Mouse (Mus musculus) CH12.LX (cell line): ENCODE data around the gene Agrp. TPM values are rescaled to one million over a fixed set of nuclear protein-coding genes. Genes with fewer than 3 reads are reported as not detected.

Experiments used
- DNase-seq: peaks from one replicate; pipeline ENCODE4 v3.0.0-alpha.2; 2013; ENCODE audit errors: extremely low read depth
- H3K27ac ChIP-seq: 2 replicates; pipeline ENCODE4 v1.5.1; 2012; ENCODE audit warnings: low read depth, mild to moderate bottlenecking, control low read depth, moderate library complexity; ENCODE audit not compliant: insufficient read depth
- H3K27me3 ChIP-seq: replicated peaks from 2 replicates; pipeline ENCODE3; 2012; ENCODE audit warnings: inconsistent platforms
- H3K36me3 ChIP-seq, 2 experiments: replicated peaks in 1 of 2; 2 replicates each; pipeline versions ENCODE3 to v1.6.1; 2012; ENCODE audit warnings: inconsistent platforms in 1 of 2, low read length in 1 of 2, mild to moderate bottlenecking in 1 of 2, mixed read lengths in 1 of 2, moderate library complexity in 1 of 2; ENCODE audit not compliant: control insufficient read depth in 1 of 2, insufficient read depth in 1 of 2
- H3K4me1 ChIP-seq, 2 experiments: 2 replicates each; pipeline ENCODE4 v1.6.1; 2012; ENCODE audit warnings: inconsistent platforms in 1 of 2, moderate library complexity in 1 of 2; ENCODE audit not compliant: insufficient read depth in 2 of 2, control insufficient read depth in 1 of 2
- H3K4me2 ChIP-seq: 2 replicates; pipeline ENCODE4 v1.6.1; 2012; ENCODE audit warnings: low read depth, mild to moderate bottlenecking, control low read depth; ENCODE audit not compliant: poor library complexity, insufficient read depth, severe bottlenecking
- H3K4me3 ChIP-seq, 3 experiments: fragments of 150-350 bp in 1 of 3; sonication (generic) in 1 of 3; replicated peaks in 1 of 3; 2 replicates each; pipeline versions ENCODE3 to v1.5.1; 2011 to 2012; ENCODE audit warnings: low read depth in 2 of 3, low read length in 2 of 3, mild to moderate bottlenecking in 2 of 3, moderate library complexity in 2 of 3, control low read depth in 1 of 3, improper control_type of control experiment in 1 of 3, inconsistent platforms in 1 of 3, mixed read lengths in 1 of 3; ENCODE audit not compliant: poor library complexity in 1 of 3
- H3K79me2 ChIP-seq: replicated peaks from 2 replicates; pipeline ENCODE4 v1.6.1; 2012; ENCODE audit warnings: mild to moderate bottlenecking, moderate library complexity; ENCODE audit not compliant: control insufficient read depth, poor library complexity, insufficient read depth, severe bottlenecking; ENCODE audit errors: extremely low read depth
- H3K9ac ChIP-seq: 2 replicates; pipeline ENCODE4 v1.6.1; 2012; ENCODE audit warnings: low read depth, mild to moderate bottlenecking, control low read depth, moderate library complexity; ENCODE audit not compliant: insufficient read depth
- H3K9me3 ChIP-seq: replicated peaks from 2 replicates; pipeline ENCODE3; 2012; ENCODE audit warnings: low read length, inconsistent platforms, mixed read lengths
- ETS1 ChIP-seq: conservative IDR thresholded peaks from 2 replicates; pipeline ENCODE4 v1.6.1; 2012; ENCODE audit warnings: low read depth, mild to moderate bottlenecking, inconsistent platforms, low read length, improper control_type of control experiment, moderate library complexity
- GABPA ChIP-seq: IDR thresholded peaks from 2 replicates; pipeline ENCODE4 v1.6.1; 2012; ENCODE audit warnings: low read depth, low read length, improper control_type of control experiment, inconsistent platforms; ENCODE audit not compliant: insufficient replicate concordance
- IRF4 ChIP-seq: IDR thresholded peaks from 2 replicates; pipeline ENCODE4 v1.6.1; 2014; ENCODE audit warnings: low read depth, mild to moderate bottlenecking, inconsistent platforms, low read length, improper control_type of control experiment
- KAT2A ChIP-seq: IDR thresholded peaks from 2 replicates; pipeline ENCODE4 v1.6.1; 2012; ENCODE audit warnings: low read length, improper control_type of control experiment, inconsistent platforms; ENCODE audit not compliant: insufficient replicate concordance
- MAX ChIP-seq: IDR thresholded peaks from 2 replicates; pipeline ENCODE4 v1.6.1; 2011; ENCODE audit warnings: low read length, improper control_type of control experiment
- MEF2A ChIP-seq: IDR thresholded peaks from 2 replicates; pipeline ENCODE4 v1.6.1; 2014; ENCODE audit warnings: low read depth, mild to moderate bottlenecking, inconsistent platforms, low read length, improper control_type of control experiment, borderline replicate concordance
- MXI1 ChIP-seq: IDR thresholded peaks from 2 replicates; pipeline ENCODE4 v1.6.1; 2011; ENCODE audit warnings: mild to moderate bottlenecking, low read depth, low read length, improper control_type of control experiment
- MYC ChIP-seq: IDR thresholded peaks from 2 replicates; pipeline ENCODE4 v1.6.1; 2011; ENCODE audit warnings: low read depth, mild to moderate bottlenecking, improper control_type of control experiment, low read length
- NRF1 ChIP-seq: IDR thresholded peaks from 2 replicates; pipeline ENCODE4 v1.6.1; 2014; ENCODE audit warnings: low read depth, mild to moderate bottlenecking, inconsistent platforms, low read length, improper control_type of control experiment, moderate library complexity
- PAX5 ChIP-seq: IDR thresholded peaks from 2 replicates; pipeline ENCODE4 v1.6.1; 2012; ENCODE audit warnings: low read length, inconsistent platforms, mixed read lengths
- POLR2AphosphoS2 ChIP-seq: IDR thresholded peaks from 2 replicates; pipeline ENCODE4 v1.6.1; 2011; ENCODE audit warnings: low read depth, low read length, improper control_type of control experiment
- RAD21 ChIP-seq: IDR thresholded peaks from 2 replicates; pipeline ENCODE4 v1.6.1; 2011; ENCODE audit warnings: low read depth, mild to moderate bottlenecking, low read length, improper control_type of control experiment, moderate library complexity
- RCOR1 ChIP-seq: conservative IDR thresholded peaks from 2 replicates; pipeline ENCODE4 v1.6.1; 2012; ENCODE audit warnings: low read depth, mild to moderate bottlenecking, inconsistent platforms, low read length, improper control_type of control experiment
- SIN3A ChIP-seq: IDR thresholded peaks from 2 replicates; pipeline ENCODE4 v1.6.1; 2012; ENCODE audit warnings: low read length, improper control_type of control experiment, inconsistent platforms
- UBTF ChIP-seq: IDR thresholded peaks from 2 replicates; pipeline ENCODE4 v1.6.1; 2012; ENCODE audit warnings: low read depth, mild to moderate bottlenecking, inconsistent platforms, low read length, improper control_type of control experiment, moderate library complexity
- dilution Hi-C: fragments of 300-500 bp; cut with MboI; formaldehyde crosslinking; loops from 2 replicates; pipeline ENCODE4 v1.14.3; 2020; ENCODE audit warnings: low sequenced_read_pairs; ENCODE audit not compliant: extremely low pct_unique_long_range_greater_than_20kb, extremely low pct_ligation_motif_present
- in situ Hi-C: fragments of 300-500 bp; cut with MboI; formaldehyde crosslinking; loops from 3 replicates; pipeline ENCODE4 v1.14.3; 2019; ENCODE audit warnings: low sequenced_read_pairs, low pct_ligation_motif_present, low pct_unique_long_range_greater_than_20kb, mixed read lengths
- polyA plus RNA-seq: library from polyadenylated mRNA; unstranded; fragments of >175 nt; gene quantifications from 2 replicates; pipeline ENCODE4 v1.2.1, GENCODE M21; 2012; ENCODE audit warnings: low read depth; ENCODE audit not compliant: insufficient read length
- total RNA-seq, 2 experiments: library from RNA; depleted of rRNA; stranded (reverse); fragments of 300-350 nt in 1 of 2; fragments of >200 nt in 1 of 2; gene quantifications; 2 replicates each; pipeline ENCODE4 v1.2.3; 2012 to 2014

Gene Agrp
- total and polyA plus RNA-seq, 3 experiments = 0.30 TPM; not detected in 2

DNA sequence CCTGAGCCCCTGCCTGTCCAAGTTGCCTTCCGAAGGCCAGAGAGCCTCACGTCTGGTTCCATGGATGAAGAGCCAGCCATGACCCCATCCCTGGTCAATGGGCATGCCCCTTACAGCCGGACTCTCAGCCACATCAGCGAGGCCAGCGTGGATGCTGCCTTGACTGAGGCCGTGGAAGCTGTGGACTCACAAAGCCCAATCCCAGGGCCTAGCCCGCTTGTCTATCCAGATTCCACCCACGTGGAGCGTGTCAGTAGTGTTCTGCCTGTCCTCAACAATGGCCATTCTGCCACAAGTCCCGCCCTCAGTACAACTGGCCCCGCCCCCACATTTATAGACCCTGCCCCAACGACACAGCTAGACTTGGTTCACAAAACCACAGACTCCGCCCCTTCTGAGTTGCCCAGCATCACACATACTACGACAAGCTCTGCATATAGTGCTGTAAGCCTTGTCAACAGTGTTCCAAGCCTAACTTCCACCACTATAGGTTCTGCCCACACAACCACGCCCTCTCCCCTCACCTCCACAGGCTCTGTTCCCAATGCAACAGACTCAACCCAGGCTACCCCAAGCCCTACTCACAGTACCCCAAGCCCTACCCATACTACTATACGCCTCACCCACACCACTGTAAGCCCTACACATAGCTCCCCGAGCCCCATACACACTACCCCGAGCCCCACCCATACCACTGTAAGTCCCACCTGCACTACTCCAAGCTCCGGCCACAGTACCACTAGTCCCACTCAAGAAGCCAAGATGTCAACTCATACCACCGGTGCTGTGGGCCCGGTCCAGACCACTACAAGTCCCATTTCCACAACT is 19.5 kb downstream of the Agrp start:
- TF ChIP-seq ETS1 (no peak), POLR2AphosphoS2 (no peak), MYC (no peak), RCOR1 (no peak), IRF4 (no peak), RAD21 (no peak)
- TF ChIP-seq, all 38 proteins: peak for 0
- Histone ChIP-seq H3K79me2 (no peaks in the 10 kb centered on the region), H3K27me3 (no peaks in the 10 kb centered on the region), H3K4me3 (no peak overlapping the region), H3K9me3 (no peaks in the 10 kb centered on the region), H3K27ac (no peak overlapping the region), H3K9ac (no peak overlapping the region), H3K4me1 (peaks cover 0 to 14% of the 10 kb centered on the region in 2 experiments; a peak in 2 of 4 replicates), H3K36me3 (peaks cover 32 to 81% of the 10 kb centered on the region in 2 experiments), H3K4me2 (no peak overlapping the region)
- no peak for DNase-seq
- in situ Hi-C loops (no loop called here), dilution Hi-C loops (no loop called here)

DNA sequence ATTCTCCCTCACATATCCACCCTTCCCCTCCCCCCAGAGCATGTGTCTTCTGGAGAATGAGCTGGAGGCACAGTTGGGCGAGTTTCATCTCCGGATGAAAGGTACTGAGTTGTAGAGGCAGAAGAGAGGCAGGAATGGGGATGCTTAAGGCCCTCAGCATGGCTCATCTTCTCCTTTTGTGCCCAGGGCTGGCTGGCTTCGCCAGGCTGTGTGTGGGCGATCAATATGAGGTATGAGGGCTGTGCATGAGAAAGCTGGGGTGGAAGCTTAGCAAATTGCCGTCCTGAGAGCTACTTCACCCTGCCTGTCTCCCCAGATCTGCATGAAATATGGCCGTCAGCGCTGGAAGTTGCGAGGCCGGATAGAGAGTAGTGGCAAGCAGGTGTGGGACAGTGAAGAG is 21.3 kb downstream of the Agrp start:
- H3K4me1 ChIP-seq = peaks cover 0 to under 1% of the 10 kb centered on the region in 2 experiments; a peak in 1 of 4 replicates
- in situ Hi-C loops = no loop called here
- no peak overlapping the region for H3K4me2 ChIP-seq
- no peaks in the 10 kb centered on the region for H3K27me3 ChIP-seq
- no peaks in the 10 kb centered on the region for H3K79me2 ChIP-seq
- no peak overlapping the region for H3K27ac ChIP-seq
- no peak for DNase-seq
- dilution Hi-C loops = no loop called here
- no peaks in the 10 kb centered on the region for H3K9me3 ChIP-seq
- TF ChIP-seq MAX = no peak
- TF ChIP-seq POLR2AphosphoS2 = no peak
- TF ChIP-seq, all 38 proteins: peak for 0
- no peak overlapping the region for H3K9ac ChIP-seq
- H3K36me3 ChIP-seq = peaks cover 28 to 79% of the 10 kb centered on the region in 2 experiments
- H3K4me3 ChIP-seq = no peak overlapping the region

DNA sequence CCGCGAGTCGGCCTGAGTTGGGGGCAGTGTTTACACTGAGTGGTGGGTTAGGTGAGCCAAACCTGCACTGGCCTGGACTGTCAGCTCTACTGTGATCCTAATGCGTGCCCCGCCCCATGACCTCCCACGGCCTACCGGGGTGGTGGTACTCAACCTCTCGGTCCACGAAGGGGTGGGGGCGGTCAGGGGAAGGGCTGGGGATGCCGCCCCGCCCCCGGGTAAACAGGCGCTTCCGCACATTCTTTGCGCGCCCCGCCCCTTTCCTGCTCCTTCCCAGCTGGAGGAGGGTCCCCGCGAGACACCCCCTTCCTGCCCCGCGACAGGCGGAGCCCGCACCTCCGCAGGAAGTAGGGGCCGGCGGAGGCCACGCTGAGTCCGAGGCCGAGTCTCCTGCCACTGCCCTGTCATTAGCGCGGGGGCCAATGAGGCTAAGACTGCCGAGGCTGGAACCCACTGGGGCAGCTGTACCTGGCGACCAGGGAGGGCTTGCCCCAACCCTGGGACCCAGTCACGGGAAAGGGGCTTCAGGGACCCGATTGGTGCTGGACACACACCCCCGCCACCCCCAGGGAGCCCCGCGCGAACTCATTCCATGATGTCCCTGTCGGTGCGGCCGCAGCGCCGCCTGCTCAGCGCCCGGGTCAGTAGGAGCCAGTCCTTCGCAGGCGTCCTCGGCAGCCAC is 23.2 kb downstream of the Agrp start:
- Histone ChIP-seq H3K36me3 (peaks cover 20 to 62% of the 10 kb centered on the region in 2 experiments), H3K4me2 (no peak overlapping the region), H3K27ac (no peak overlapping the region), H3K27me3 (no peaks in the 10 kb centered on the region), H3K4me3 (no peak overlapping the region), H3K9ac (no peak overlapping the region), H3K9me3 (no peaks in the 10 kb centered on the region), H3K4me1 (peaks cover 3 to 7% of the 10 kb centered on the region in 2 experiments), H3K79me2 (no peaks in the 10 kb centered on the region)
- in situ Hi-C loops (no loop called here), dilution Hi-C loops (no loop called here)
- TF ChIP-seq SIN3A (no peak), KAT2A (no peak), MEF2A (no peak), GABPA (no peak), UBTF (no peak), MXI1 (no peak), NRF1 (no peak), PAX5 (no peak), RAD21 (no peak)
- no peak for DNase-seq
